8 mouse cellular contexts compared by ENCODE assay signal in genomic region chr14:14904750-14905529, GRCm38 (mm10).
DNase-seq lines count a peak whose midpoint lies in the region; ATAC-seq lines count a peak whose summit lies in the region.

No protein-coding gene starts in this region.

- no peaks in the 10 kb centered on the region for H3K36me3 ChIP-seq in forebrain, embryonic 11.5 days (ENCODE audit: control insufficient read depth, insufficient read depth, low read length)
- no peaks in the 10 kb centered on the region for H3K36me3 ChIP-seq in heart, embryonic 16.5 days (ENCODE audit: control insufficient read depth, insufficient read depth)
- H3K36me3 ChIP-seq in liver, embryonic 11.5 days (ENCODE audit: control insufficient read depth, insufficient read depth, low read length), result no peaks in the 10 kb centered on the region
- H3K36me3 ChIP-seq in stomach, embryonic 16.5 days (ENCODE audit: control insufficient read depth, insufficient read depth, low read length), result no peaks in the 10 kb centered on the region

- DNase-seq in CD4-positive helper T cell, adult 2 months (ENCODE audit: low read depth, low spot score), result peak; percentile 48
- peak; percentile 62 for DNase-seq in c-Kit-positive CD71-negative TER-119-negative erythroid progenitor cells, embryonic 14.5 days (ENCODE audit: low read depth)
- peak; percentile 73 for DNase-seq in forebrain, embryonic 11.5 days (ENCODE audit: low spot score)
- peak; percentile 67 for DNase-seq in kidney, postnatal 14 days
- peak; percentile 35 for DNase-seq in liver, embryonic 11.5 days (ENCODE audit: low spot score)
- peak; percentile 70 for DNase-seq in naive thymus-derived CD4-positive, alpha-beta T cell, adult 2 months (ENCODE audit: low read depth)

- ATAC-seq in forebrain, embryonic 11.5 days (replicated peaks; ENCODE audit: low FRiP score), result peak; percentile 89
- ATAC-seq in heart, embryonic 16.5 days (replicated peaks; ENCODE audit: extremely low read depth, insufficient read depth, low FRiP score), result 0 out of 2 replicates have a peak, but pooled peaks have one; percentile 49
- peak; percentile 65 for ATAC-seq in liver, embryonic 11.5 days (replicated peaks; ENCODE audit: low FRiP score)
- ATAC-seq in stomach, embryonic 16.5 days (ENCODE audit: insufficient read depth, low FRiP score), result peak; percentile 71; the same call in 1 of the 2 replicates

- H3K4me1 ChIP-seq in forebrain, embryonic 11.5 days (replicated peaks; ENCODE audit: control insufficient read depth, insufficient read depth, low read length), result no peaks in the 10 kb centered on the region
- no peaks in the 10 kb centered on the region for H3K4me1 ChIP-seq in heart, embryonic 16.5 days (ENCODE audit: control insufficient read depth, insufficient read depth, low read length)
- no peaks in the 10 kb centered on the region for H3K4me1 ChIP-seq in liver, embryonic 11.5 days (replicated peaks; ENCODE audit: control insufficient read depth, insufficient read depth, low read length)
- no peaks in the 10 kb centered on the region for H3K4me1 ChIP-seq in stomach, embryonic 16.5 days (ENCODE audit: control insufficient read depth, insufficient read depth, low read length)

- no peaks in the 10 kb centered on the region for H3K9me3 ChIP-seq in forebrain, embryonic 11.5 days (ENCODE audit: control insufficient read depth, low read length)
- no peaks in the 10 kb centered on the region for H3K9me3 ChIP-seq in heart, embryonic 16.5 days (replicated peaks; ENCODE audit: control insufficient read depth, low read length)
- no peaks in the 10 kb centered on the region for H3K9me3 ChIP-seq in liver, embryonic 11.5 days (ENCODE audit: control insufficient read depth, low read length)
- H3K9me3 ChIP-seq in stomach, embryonic 16.5 days (replicated peaks; ENCODE audit: control insufficient read depth, low read length), result no peaks in the 10 kb centered on the region

- WGBS in forebrain, embryonic 11.5 days, result 17% methylated on average over 9 of the region's 9 CpGs
- 13% methylated on average over 9 of the region's 9 CpGs for WGBS in heart, embryonic 16.5 days
- WGBS in liver, embryonic 11.5 days, result 17% methylated on average over 9 of the region's 9 CpGs
- 21% methylated on average over 9 of the region's 9 CpGs for WGBS in stomach, embryonic 16.5 days

- H3K9ac ChIP-seq in forebrain, embryonic 11.5 days (ENCODE audit: low read length), result no peak overlapping the region
- H3K9ac ChIP-seq in heart, embryonic 16.5 days (ENCODE audit: low read length), result peak overlapping the region; percentile 60; the same call in 1 of the 2 replicates
- no peak overlapping the region for H3K9ac ChIP-seq in liver, embryonic 11.5 days (ENCODE audit: low read depth, low read length)
- peak overlapping the region; percentile 55; the same call in 1 of the 2 replicates for H3K9ac ChIP-seq in stomach, embryonic 16.5 days (ENCODE audit: low read length)

- H3K27ac ChIP-seq in forebrain, embryonic 11.5 days (ENCODE audit: low read depth, low read length), result no peak overlapping the region
- H3K27ac ChIP-seq in heart, embryonic 16.5 days (ENCODE audit: low read length), result no peak overlapping the region
- no peak overlapping the region for H3K27ac ChIP-seq in liver, embryonic 11.5 days (ENCODE audit: low read depth, low read length)
- H3K27ac ChIP-seq in stomach, embryonic 16.5 days (ENCODE audit: low read length), result no peak overlapping the region

- H3K4me2 ChIP-seq in forebrain, embryonic 11.5 days (ENCODE audit: low read depth, low read length, severe bottlenecking), result no peak overlapping the region
- peak overlapping the region; percentile 60 for H3K4me2 ChIP-seq in heart, embryonic 16.5 days (ENCODE audit: low read depth, low read length)
- peak overlapping the region; percentile 42; the same call in 1 of the 2 replicates for H3K4me2 ChIP-seq in liver, embryonic 11.5 days
- peak overlapping the region; percentile 48 for H3K4me2 ChIP-seq in stomach, embryonic 16.5 days (ENCODE audit: low read depth, low read length)

- H3K4me3 ChIP-seq in forebrain, embryonic 11.5 days (ENCODE audit: low read depth, low read length), result no peak overlapping the region
- H3K4me3 ChIP-seq in heart, embryonic 16.5 days (ENCODE audit: low read length), result peak overlapping the region; percentile 36
- H3K4me3 ChIP-seq in liver, embryonic 11.5 days (ENCODE audit: low read depth, low read length), result no peak overlapping the region
- H3K4me3 ChIP-seq in stomach, embryonic 16.5 days (replicated peaks; ENCODE audit: low read length), result peak overlapping the region; percentile 29

- no peaks in the 10 kb centered on the region for H3K27me3 ChIP-seq in forebrain, embryonic 11.5 days (ENCODE audit: control insufficient read depth, insufficient read depth, low read length)
- H3K27me3 ChIP-seq in heart, embryonic 16.5 days (ENCODE audit: control insufficient read depth, insufficient read depth, low read length), result no peaks in the 10 kb centered on the region
- no peaks in the 10 kb centered on the region for H3K27me3 ChIP-seq in liver, embryonic 11.5 days (replicated peaks; ENCODE audit: control insufficient read depth, insufficient read depth, low read length)
- no peaks in the 10 kb centered on the region for H3K27me3 ChIP-seq in stomach, embryonic 16.5 days (ENCODE audit: control insufficient read depth, insufficient read depth, low read length)

Comparison
In these comparisons a context has a peak if more than half of its experiments do, and no peak if none do; other contexts are left out.
1. H3K4me3 ChIP-seq: peak in heart, embryonic 16.5 days (single experiment) and stomach, embryonic 16.5 days (single experiment); none in forebrain, embryonic 11.5 days (single experiment) and liver, embryonic 11.5 days (single experiment).
2. H3K9ac ChIP-seq: peak in heart, embryonic 16.5 days (single experiment) and stomach, embryonic 16.5 days (single experiment); none in forebrain, embryonic 11.5 days (single experiment) and liver, embryonic 11.5 days (single experiment).
3. Peak in every context shown above with its lines, with median percentiles within 50 percentile points of each other: DNase-seq and ATAC-seq.